Comparison of ENCODE assay signal across 8 mouse cellular contexts in genomic region chr11:94990102-94990748, GRCm38 (mm10). TPM values are rescaled to one million over a fixed set of nuclear protein-coding genes. Genes with fewer than 3 reads are reported as not detected.
DNase-seq lines count a peak whose midpoint lies in the region; ATAC-seq and TF ChIP-seq lines count a peak whose summit lies in the region.

No protein-coding gene starts in this region.

- in situ Hi-C loops in ES-E14 (cut with MboI; ENCODE audit: low sequenced_read_pairs in 2 of 2, unreplicated experiment in 2 of 2): no loop called here

- H3K36me3 ChIP-seq in heart, embryonic 15.5 days: no peaks in the 10 kb centered on the region
- H3K36me3 ChIP-seq in ES-E14 (ENCODE audit: control insufficient read depth, insufficient read depth, low read length, poor library complexity, severe bottlenecking): no peaks in the 10 kb centered on the region; the same call in 1 of the 2 replicates
- no peaks in the 10 kb centered on the region for H3K36me3 ChIP-seq in forebrain, postnatal 0 days (ENCODE audit: insufficient read depth)

- peak overlapping the region; percentile 98 for H3K4me2 ChIP-seq in heart, embryonic 15.5 days
- peak overlapping the region; percentile 91 for H3K4me2 ChIP-seq in forebrain, postnatal 0 days (ENCODE audit: low read depth)

- peaks cover 78% of the 10 kb centered on the region for H3K4me1 ChIP-seq in heart, embryonic 15.5 days (replicated peaks)
- H3K4me1 ChIP-seq in ES-E14 (ENCODE audit: control insufficient read depth in 2 of 2, insufficient read depth in 2 of 2, low read length in 2 of 2, poor library complexity in 1 of 2): peaks cover 3 to 39% of the 10 kb centered on the region in 2 experiments; a peak in 3 of 4 replicates
- H3K4me1 ChIP-seq in forebrain, postnatal 0 days (ENCODE audit: insufficient read depth): peaks cover 37% of the 10 kb centered on the region

- no peak for TF ChIP-seq CTCF in forebrain, postnatal 0 days (IDR thresholded peaks at IDR 0.05; ENCODE audit: low read depth)

- H3K27me3 ChIP-seq in heart, embryonic 15.5 days: no peaks in the 10 kb centered on the region
- H3K27me3 ChIP-seq in forebrain, postnatal 0 days (ENCODE audit: insufficient read depth, low read length): no peaks in the 10 kb centered on the region

- ATAC-seq in heart, embryonic 15.5 days (replicated peaks; ENCODE audit: insufficient number of reproducible peaks, insufficient read depth, low FRiP score, low read depth): no peak
- no peak for ATAC-seq in forebrain, postnatal 0 days
- 0 out of 2 replicates have a peak, but pooled peaks have one; percentile 2 for ATAC-seq in megakaryocyte-erythroid progenitor cell, adult 5-6 weeks (replicated peaks; ENCODE audit: low FRiP score, low TSS enrichment, poor library complexity, severe bottlenecking)

- 46% methylated on average over 6 of the region's 6 CpGs for WGBS in heart, embryonic 15.5 days
- WGBS in forebrain, postnatal 0 days: 42% methylated on average over 6 of the region's 6 CpGs

- peak overlapping the region; percentile 92 for H3K27ac ChIP-seq in heart, embryonic 15.5 days
- H3K27ac ChIP-seq in ES-E14 (ENCODE audit: insufficient read depth, low read depth, low read length, poor library complexity, severe bottlenecking): peak overlapping the region; percentile 53; the same call in 1 of the 2 replicates
- peak overlapping the region; percentile 97 for H3K27ac ChIP-seq in forebrain, postnatal 0 days (ENCODE audit: low read depth, low read length)

- no peak for DNase-seq in heart, adult 8-10 months (ENCODE audit: low spot score)
- DNase-seq in ES-E14 (ENCODE audit: low read depth, low spot score): no peak
- DNase-seq in forebrain, postnatal 0 days: no peak
- no peak for DNase-seq in left cerebral cortex, postnatal 10 days (ENCODE audit: extremely low spot score in 1 of 2, low spot score in 2 of 2)
- DNase-seq in layer of hippocampus, adult 9-10 months (ENCODE audit: low spot score): no peak
- no peak for DNase-seq in c-Kit-positive CD71-positive TER-119-positive erythroid progenitor cells, embryonic 14.5 days (ENCODE audit: low spot score)

- H3K4me3 ChIP-seq in heart, embryonic 15.5 days: peak overlapping the region; percentile 73
- H3K4me3 ChIP-seq in ES-E14 (ENCODE audit: insufficient read depth in 1 of 2, low read depth in 1 of 2, low read length in 2 of 2, poor library complexity in 1 of 2, severe bottlenecking in 1 of 2): peak overlapping the region; percentile 81 to 89
- H3K4me3 ChIP-seq in forebrain, postnatal 0 days (ENCODE audit: low read depth, low read length): peak overlapping the region; percentile 93

- H3K9me3 ChIP-seq in heart, embryonic 15.5 days (replicated peaks): no peaks in the 10 kb centered on the region
- H3K9me3 ChIP-seq in ES-E14 (ENCODE audit: control insufficient read depth, insufficient read depth, low read depth, low read length): no peaks in the 10 kb centered on the region
- H3K9me3 ChIP-seq in forebrain, postnatal 0 days (ENCODE audit: low read length): no peaks in the 10 kb centered on the region

- intact Hi-C loops in left cerebral cortex, postnatal 10 days (cut with DNase I): no loop called here

- H3K9ac ChIP-seq in heart, embryonic 15.5 days: peak overlapping the region; percentile 82
- H3K9ac ChIP-seq in ES-E14 (ENCODE audit: insufficient read depth, low read depth, low read length, poor library complexity, severe bottlenecking): peak overlapping the region; percentile 71; the same call in 1 of the 2 replicates
- peak overlapping the region; percentile 96 for H3K9ac ChIP-seq in forebrain, postnatal 0 days

TF ChIP-seq in ES-E14, 5 proteins besides CTCF, POLR2A, EP300 and RAD21:
- no peak for TF ChIP-seq ZNF384 (IDR thresholded peaks at IDR 0.05; ENCODE audit: low read depth, low read length)
- no peak for TF ChIP-seq ZC3H11A (IDR thresholded peaks at IDR 0.05; ENCODE audit: borderline replicate concordance, low read depth, low read length)
- TF ChIP-seq MAFK (IDR thresholded peaks at IDR 0.05; ENCODE audit: insufficient read depth, low read depth, low read length): no peak
- TF ChIP-seq HCFC1 (IDR thresholded peaks at IDR 0.05; ENCODE audit: borderline replicate concordance, insufficient read depth, low read length): no peak
- TF ChIP-seq CHD2 (IDR thresholded peaks at IDR 0.05; ENCODE audit: low read depth, low read length): no peak

RNA-seq across cellular contexts. Expression of gene Ppp1r9b, which starts 0.6 kb away (rescaled TPM):
- polyA plus RNA-seq in heart, embryonic 15.5 days (2015; fragmentation: Nextera tagmentation; extraction: Ambion mirVana): 5.0 and 6.6 TPM in 2 replicates
- total RNA-seq in heart, adult 8-10 months (2022): 10 to 100 TPM; 43.9 to 47.4 (median 45.6) TPM
- 29.5 and 32.6 TPM in 2 replicates for total RNA-seq in ES-E14 (2012; rRNA removed)
- total RNA-seq in forebrain, postnatal 0 days (2014; rRNA removed): 184 and 202 TPM in 2 replicates
- polyA plus RNA-seq in forebrain, postnatal 0 days (2015; fragmentation: Nextera tagmentation; extraction: Ambion mirVana): 22.3 and 24.9 TPM in 2 replicates
- total RNA-seq in megakaryocyte-erythroid progenitor cell, adult 5-6 weeks (2014; fragmentation: Nextera tagmentation): 121 and 137 TPM in 2 replicates
- total RNA-seq in megakaryocyte-erythroid progenitor cell, adult 5-6 weeks (2017): 174 and 229 TPM in 2 replicates
- total RNA-seq in left cerebral cortex, postnatal 10 days (2021): 100 to 1,000 TPM; 388 to 414 TPM

RNA-seq across cellular contexts. Expression of gene Sgca, which starts 14.1 kb away (rescaled TPM):
- 22.1 and 24.7 TPM in 2 replicates for polyA plus RNA-seq in heart, embryonic 15.5 days (2015; fragmentation: Nextera tagmentation; extraction: Ambion mirVana)
- 100 to 1,000 TPM; 202 to 221 (median 208) TPM for total RNA-seq in heart, adult 8-10 months (2022)
- total RNA-seq in ES-E14 (2012; rRNA removed): 0.74 TPM in 1 of 2 replicates, not detected in the other
- total RNA-seq in forebrain, postnatal 0 days (2014; rRNA removed): 0.15 TPM in 1 of 2 replicates, not detected in the other
- 0.09 and 0.13 TPM in 2 replicates for polyA plus RNA-seq in forebrain, postnatal 0 days (2015; fragmentation: Nextera tagmentation; extraction: Ambion mirVana)
- not detected in 2 replicates for total RNA-seq in megakaryocyte-erythroid progenitor cell, adult 5-6 weeks (2014; fragmentation: Nextera tagmentation)
- not detected in 2 replicates for total RNA-seq in megakaryocyte-erythroid progenitor cell, adult 5-6 weeks (2017)
- under 1 TPM in 1 of 2 experiments, not detected in 1; 0.41 TPM for total RNA-seq in left cerebral cortex, postnatal 10 days (2021)

RNA-seq across cellular contexts. Expression of gene Samd14, which starts 19.5 kb away (rescaled TPM):
- polyA plus RNA-seq in heart, embryonic 15.5 days (2015; fragmentation: Nextera tagmentation; extraction: Ambion mirVana): 8.0 and 13.2 TPM in 2 replicates
- total RNA-seq in heart, adult 8-10 months (2022): 1 to 10 TPM in 2 of 4 experiments, under 1 TPM in 2; 0.72 to 1.1 (median 0.96) TPM
- 0.53 and 0.89 TPM in 2 replicates for total RNA-seq in ES-E14 (2012; rRNA removed)
- 145 and 150 TPM in 2 replicates for total RNA-seq in forebrain, postnatal 0 days (2014; rRNA removed)
- polyA plus RNA-seq in forebrain, postnatal 0 days (2015; fragmentation: Nextera tagmentation; extraction: Ambion mirVana): 113 and 130 TPM in 2 replicates
- 69.9 and 89.1 TPM in 2 replicates for total RNA-seq in megakaryocyte-erythroid progenitor cell, adult 5-6 weeks (2014; fragmentation: Nextera tagmentation)
- 29.0 and 30.8 TPM in 2 replicates for total RNA-seq in megakaryocyte-erythroid progenitor cell, adult 5-6 weeks (2017)
- total RNA-seq in left cerebral cortex, postnatal 10 days (2021): 10 to 100 TPM; 98.6 to 99.6 TPM

RNA-seq across cellular contexts. Expression of gene Hils1, which starts 22.8 kb away (rescaled TPM):
- 0.15 and 0.22 TPM in 2 replicates for polyA plus RNA-seq in heart, embryonic 15.5 days (2015; fragmentation: Nextera tagmentation; extraction: Ambion mirVana)
- not detected for total RNA-seq in heart, adult 8-10 months (2022)
- total RNA-seq in ES-E14 (2012; rRNA removed): not detected in 2 replicates
- not detected in 2 replicates for total RNA-seq in forebrain, postnatal 0 days (2014; rRNA removed)
- polyA plus RNA-seq in forebrain, postnatal 0 days (2015; fragmentation: Nextera tagmentation; extraction: Ambion mirVana): not detected in 2 replicates
- not detected in 2 replicates for total RNA-seq in megakaryocyte-erythroid progenitor cell, adult 5-6 weeks (2014; fragmentation: Nextera tagmentation)
- not detected in 2 replicates for total RNA-seq in megakaryocyte-erythroid progenitor cell, adult 5-6 weeks (2017)
- total RNA-seq in left cerebral cortex, postnatal 10 days (2021): not detected

RNA-seq across cellular contexts. Expression of gene Pdk2, which starts 50.9 kb away (rescaled TPM):
- 114 and 117 TPM in 2 replicates for polyA plus RNA-seq in heart, embryonic 15.5 days (2015; fragmentation: Nextera tagmentation; extraction: Ambion mirVana)
- total RNA-seq in heart, adult 8-10 months (2022): 100 to 1,000 TPM; 469 to 545 (median 504) TPM
- total RNA-seq in ES-E14 (2012; rRNA removed): 1.3 and 1.7 TPM in 2 replicates
- total RNA-seq in forebrain, postnatal 0 days (2014; rRNA removed): 6.9 and 10.2 TPM in 2 replicates
- 31.9 and 38.1 TPM in 2 replicates for polyA plus RNA-seq in forebrain, postnatal 0 days (2015; fragmentation: Nextera tagmentation; extraction: Ambion mirVana)
- total RNA-seq in megakaryocyte-erythroid progenitor cell, adult 5-6 weeks (2014; fragmentation: Nextera tagmentation): 16.9 and 21.5 TPM in 2 replicates
- total RNA-seq in megakaryocyte-erythroid progenitor cell, adult 5-6 weeks (2017): 3.2 and 5.2 TPM in 2 replicates
- total RNA-seq in left cerebral cortex, postnatal 10 days (2021): 10 to 100 TPM; 43.8 to 50.6 TPM

Comparison
In these comparisons a context has a peak if more than half of its experiments do, and no peak if none do; other contexts are left out.
1. RNA of gene Sgca, which starts 14.1 kb away (total RNA-seq): 202 to 221 TPM in heart, adult 8-10 months; 0.41 TPM in left cerebral cortex, postnatal 10 days, 0.74 TPM in ES-E14, 0.15 TPM in forebrain, postnatal 0 days and not detected in megakaryocyte-erythroid progenitor cell, adult 5-6 weeks; every median in the first group is over 100 times any median in the second.
2. RNA of gene Samd14, which starts 19.5 kb away (total RNA-seq): 145 to 150 TPM in forebrain, postnatal 0 days, 98.6 to 99.6 TPM in left cerebral cortex, postnatal 10 days and 29.0 to 89.1 TPM in megakaryocyte-erythroid progenitor cell, adult 5-6 weeks; 0.72 to 1.1 TPM in heart, adult 8-10 months and 0.53 to 0.89 TPM in ES-E14; every median in the first group is over 10 times any median in the second.
3. Peak in every context shown above with its lines, with median percentiles within 50 percentile points of each other: H3K27ac ChIP-seq, H3K4me3 ChIP-seq and H3K9ac ChIP-seq.